Mouse (Mus musculus): ENCODE data around the gene Plekhg5.

DNA sequence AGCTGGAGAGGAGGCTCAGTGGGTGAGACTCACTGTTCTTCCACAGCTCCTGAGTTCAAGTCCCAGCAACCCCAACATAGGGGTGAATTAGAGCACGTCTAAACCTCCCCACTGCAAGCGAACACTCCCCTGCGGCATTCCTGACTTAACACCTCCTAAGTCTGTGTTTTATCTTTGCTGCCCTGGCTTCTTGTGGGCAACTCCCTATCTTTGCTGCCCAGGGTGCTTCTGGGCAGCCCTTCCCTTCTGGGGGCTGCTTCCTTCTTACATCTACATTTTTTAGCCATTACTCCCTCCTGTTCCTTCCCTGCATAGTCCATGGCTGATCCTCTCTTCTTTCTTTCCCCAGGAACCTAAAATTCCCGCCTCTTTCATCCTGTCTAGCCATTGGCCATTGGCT, 38.4 kb downstream of the Plekhg5 start:
- TF ChIP-seq CTCF (conservative IDR thresholded peaks at IDR 0.05 in 1 of 2, IDR thresholded peaks at IDR 0.05 in 1 of 2; ENCODE audit: low read depth in 2 of 2, low read length in 2 of 2) (no peak), USF1 (IDR thresholded peaks at IDR 0.05; ENCODE audit: low read depth, low read length) (no peak), CHD2 (IDR thresholded peaks at IDR 0.05; ENCODE audit: low read length) (no peak), POLR2A (IDR thresholded peaks at IDR 0.05; ENCODE audit: low read depth, low read length) (no peak), GABPA (IDR thresholded peaks at IDR 0.05; ENCODE audit: insufficient replicate concordance, low read depth, low read length) (no peak), NRF1 (IDR thresholded peaks at IDR 0.05; ENCODE audit: low read depth, low read length) (no peak), MYC (IDR thresholded peaks at IDR 0.05; ENCODE audit: low read depth, low read length) (no peak)
